ENCODE assay signal across 9 mouse cellular contexts in genomic region chr8:124066325-124067058, GRCm38 (mm10). TPM values are rescaled to one million over a fixed set of nuclear protein-coding genes. Genes with fewer than 3 reads are reported as not detected.
DNase-seq lines count a peak whose midpoint lies in the region; ATAC-seq lines count a peak whose summit lies in the region.
"Had no signal": no experiment of that assay in that cellular context is flagged by ENCODE, and none has a peak within 500 bp of the region (broad histone marks: within the 10 kb centered on the region; RNA-seq: fewer than 3 reads in every experiment).

No protein-coding gene starts in this region.

- H3K4me3 ChIP-seq in limb, embryonic 10.5 days, result no peak overlapping the region
- H3K4me3 ChIP-seq in stomach, embryonic 15.5 days (replicated peaks), result no peak overlapping the region

- H3K27me3 ChIP-seq in limb, embryonic 10.5 days (ENCODE audit: low read depth, poor library complexity, severe bottlenecking), result no peaks in the 10 kb centered on the region
- no peaks in the 10 kb centered on the region for H3K27me3 ChIP-seq in stomach, embryonic 15.5 days (replicated peaks)

- H3K4me2 ChIP-seq in stomach, embryonic 15.5 days, result no peak overlapping the region

- peak; percentile 38 for DNase-seq in gastrocnemius, postnatal 14 days
- DNase-seq in limb, embryonic 10.5 days (ENCODE audit: low spot score), result no peak
- DNase-seq in right cerebral cortex, postnatal 10 days (ENCODE audit: low spot score in 2 of 2), result no peak
- no peak for DNase-seq in cerebellum, postnatal 36 days
- DNase-seq in right cerebral cortex, postnatal 14 days, result no peak

- peak overlapping the region; percentile 28; the same call in 1 of the 2 replicates for H3K27ac ChIP-seq in limb, embryonic 10.5 days
- no peak overlapping the region for H3K27ac ChIP-seq in stomach, embryonic 15.5 days
- H3K27ac ChIP-seq: liver, embryonic 14.5 days had no signal

- H3K36me3 ChIP-seq in limb, embryonic 10.5 days, result no peaks in the 10 kb centered on the region
- H3K36me3 ChIP-seq in stomach, embryonic 15.5 days, result no peaks in the 10 kb centered on the region

- no peak overlapping the region for H3K9ac ChIP-seq in stomach, embryonic 15.5 days
- H3K9ac ChIP-seq: liver, embryonic 14.5 days had no signal

- WGBS in limb, embryonic 10.5 days, result 80% methylated on average over 4 of the region's 4 CpGs
- whole genome bisulfite sequencing in stomach, embryonic 15.5 days, result 52% methylated on average over 4 of the region's 4 CpGs

- ATAC-seq in common myeloid progenitor, adult 5-6 weeks (replicated peaks; ENCODE audit: low read depth, poor library complexity, severe bottlenecking), result peak; percentile 77
- ATAC-seq in stomach, embryonic 15.5 days (ENCODE audit: insufficient read depth, low FRiP score, low read depth), result 0 out of 2 replicates have a peak, but pooled peaks have one; percentile 31
- ATAC-seq: forebrain, embryonic 16.5 days had no signal

- peaks cover 28% of the 10 kb centered on the region for H3K4me1 ChIP-seq in limb, embryonic 10.5 days
- no peaks in the 10 kb centered on the region for H3K4me1 ChIP-seq in stomach, embryonic 15.5 days

- intact Hi-C loops in gastrocnemius, postnatal 14 days (cut with DNase I; ENCODE audit: low total_unique reads), result no loop called here

- no peaks in the 10 kb centered on the region for H3K9me3 ChIP-seq in limb, embryonic 10.5 days (replicated peaks)
- no peaks in the 10 kb centered on the region for H3K9me3 ChIP-seq in stomach, embryonic 15.5 days

RNA-seq across cellular contexts. Expression of gene Urb2, which starts 45.2 kb away (rescaled TPM):
- 25.4 and 28.0 TPM in 2 replicates for total RNA-seq in common myeloid progenitor, adult 5-6 weeks (2017)
- total RNA-seq in gastrocnemius, postnatal 14 days (2021), result 1 to 10 TPM; 6.0 to 8.7 TPM
- polyA plus RNA-seq in limb, embryonic 10.5 days (2016; fragmentation: Nextera tagmentation; extraction: Ambion mirVana), result 8.4 and 8.9 TPM in 2 replicates
- 3.6 and 4.5 TPM in 2 replicates for polyA plus RNA-seq in stomach, embryonic 15.5 days (2015; fragmentation: Nextera tagmentation; extraction: Ambion mirVana)

RNA-seq across cellular contexts. Expression of gene Taf5l, which starts 45.3 kb away (rescaled TPM):
- total RNA-seq in common myeloid progenitor, adult 5-6 weeks (2017), result 45.6 and 46.5 TPM in 2 replicates
- 10 to 100 TPM; 11.3 to 12.6 TPM for total RNA-seq in gastrocnemius, postnatal 14 days (2021)
- polyA plus RNA-seq in limb, embryonic 10.5 days (2016; fragmentation: Nextera tagmentation; extraction: Ambion mirVana), result 49.7 and 52.8 TPM in 2 replicates
- 40.6 and 41.0 TPM in 2 replicates for polyA plus RNA-seq in stomach, embryonic 15.5 days (2015; fragmentation: Nextera tagmentation; extraction: Ambion mirVana)
